Mouse (Mus musculus): Measurements from ENCODE around the gene Slc39a7.
A peak's percentile ranks its signal among the peaks of the same experiment; 100 is the strongest.
"Not testable (repeated sequence)": the region's sequence is repeated elsewhere in the genome, so short reads cannot be mapped to it uniquely, and the experiment has no call there.

The Slc39a7 gene

DNA sequence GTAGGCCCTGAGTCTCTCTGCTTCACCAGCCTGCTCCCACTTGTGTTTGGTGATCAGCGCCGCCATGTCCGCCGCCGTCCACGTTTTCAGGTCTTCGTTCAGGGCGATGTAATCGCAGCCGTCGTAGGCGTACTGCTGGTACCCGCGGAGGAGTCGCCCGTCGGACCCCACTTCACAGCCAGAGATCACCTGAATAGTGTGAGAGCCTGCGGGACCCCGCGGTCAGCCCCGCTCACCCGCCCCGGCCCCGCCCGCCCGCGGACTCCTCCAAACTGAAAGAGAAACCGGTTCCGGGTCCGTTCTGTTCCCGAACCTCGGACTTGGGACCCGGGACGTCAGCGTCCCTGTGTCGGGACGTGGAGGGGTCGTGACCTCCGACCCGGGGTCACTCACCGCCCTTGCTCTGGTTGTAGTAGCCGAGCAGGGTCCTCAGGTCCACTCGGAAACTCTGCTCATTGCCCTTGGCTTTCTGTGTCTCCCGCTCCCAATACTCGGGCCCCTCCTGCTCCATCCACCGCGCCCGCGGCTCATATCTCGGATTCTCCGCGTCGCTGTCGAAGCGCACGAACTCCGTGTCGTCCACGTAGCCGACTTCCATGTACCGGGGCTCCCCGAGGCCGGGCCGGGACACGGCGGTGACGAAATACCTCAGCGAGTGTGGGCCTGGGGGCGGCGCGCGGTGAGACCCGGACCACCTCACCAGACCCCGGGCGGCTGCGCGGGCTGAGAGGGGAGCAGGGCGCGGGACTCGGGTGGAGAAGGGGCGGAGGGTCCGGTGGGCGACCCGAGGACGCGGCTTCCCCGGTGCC, 31.9 kb downstream of the Slc39a7 start:
- DNase-seq = peak; percentile 51 to 75

DNA sequence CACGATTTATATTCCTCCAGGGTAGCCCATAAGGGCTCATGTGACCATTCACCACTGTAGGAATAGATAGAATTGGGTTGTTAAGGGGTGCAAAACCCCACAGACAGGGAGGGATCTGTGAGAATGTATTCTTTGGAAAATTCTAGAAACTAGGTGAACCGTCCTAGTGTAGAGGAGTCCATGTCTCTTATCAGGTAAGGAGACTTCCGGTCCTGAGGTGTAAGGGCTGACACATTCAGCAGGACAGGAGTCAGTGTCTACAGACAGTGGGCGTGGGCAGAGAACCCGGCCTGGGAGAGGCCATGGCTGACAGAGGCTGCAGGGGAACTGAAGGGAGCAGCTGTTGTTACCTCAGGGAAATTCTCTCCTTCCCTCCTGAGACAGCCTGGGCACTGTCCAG, 32.8 kb downstream of the Slc39a7 start:
- DNase-seq = not testable (repeated sequence)

DNA sequence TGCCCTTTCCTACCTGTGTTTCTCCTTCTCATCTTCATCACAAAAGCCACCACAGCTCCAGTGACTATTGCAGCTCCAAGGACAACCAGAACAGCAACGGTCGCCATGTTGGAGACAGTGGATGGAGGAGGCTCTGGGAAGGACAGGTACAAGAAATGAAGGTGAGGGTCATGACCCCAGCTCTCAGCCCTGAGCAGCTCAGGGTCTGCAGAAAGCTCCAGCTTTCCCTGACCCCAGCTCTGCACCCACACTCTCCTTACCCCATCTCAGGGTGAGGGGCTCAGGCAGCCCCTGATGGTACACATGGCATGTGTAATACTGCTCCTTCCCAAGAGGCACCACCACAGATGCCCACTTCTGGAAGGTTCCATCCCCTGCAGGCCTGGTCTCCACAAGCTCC, 34.5 kb downstream of the Slc39a7 start:
- not testable (repeated sequence) for DNase-seq

DNA sequence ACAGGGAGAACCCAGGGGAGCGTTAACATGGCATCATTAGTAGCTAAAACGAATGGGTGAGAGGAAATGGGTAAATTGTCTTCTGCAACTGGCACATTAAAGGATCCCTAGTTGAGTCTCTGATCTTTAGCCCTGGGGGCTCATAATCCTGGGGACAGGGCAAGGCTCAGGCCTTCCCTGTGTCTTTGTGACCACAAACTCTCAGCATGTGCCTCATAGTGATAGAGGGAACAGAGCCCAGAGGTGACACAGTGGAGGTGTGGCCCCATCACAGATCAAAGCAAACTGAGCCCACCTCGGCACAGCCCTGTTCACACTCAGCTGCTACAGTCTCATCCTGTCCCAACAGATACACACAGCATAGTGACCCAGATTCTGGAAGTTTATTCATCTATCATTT, 35.8 kb downstream of the Slc39a7 start:
- no peak for DNase-seq

DNA sequence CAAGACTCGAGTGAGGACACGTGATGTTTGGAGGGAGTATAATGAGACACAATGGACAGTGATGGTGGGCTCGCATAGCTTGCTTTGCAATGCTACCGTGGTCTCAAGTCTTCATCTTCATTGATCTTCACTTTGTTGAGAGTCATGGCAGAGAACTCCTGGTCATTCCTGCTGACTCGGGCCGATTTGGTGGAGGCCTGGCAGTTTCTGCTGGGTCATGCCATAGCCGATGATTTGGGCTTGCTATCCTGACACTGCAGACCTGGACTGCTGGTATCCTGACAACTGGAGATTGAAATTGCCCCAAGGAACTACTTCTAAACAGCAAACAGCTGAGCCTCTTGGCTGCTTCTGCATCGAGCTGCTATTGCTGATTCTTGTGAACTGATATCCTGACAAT, 36.5 kb downstream of the Slc39a7 start:
- no peak for DNase-seq

DNA sequence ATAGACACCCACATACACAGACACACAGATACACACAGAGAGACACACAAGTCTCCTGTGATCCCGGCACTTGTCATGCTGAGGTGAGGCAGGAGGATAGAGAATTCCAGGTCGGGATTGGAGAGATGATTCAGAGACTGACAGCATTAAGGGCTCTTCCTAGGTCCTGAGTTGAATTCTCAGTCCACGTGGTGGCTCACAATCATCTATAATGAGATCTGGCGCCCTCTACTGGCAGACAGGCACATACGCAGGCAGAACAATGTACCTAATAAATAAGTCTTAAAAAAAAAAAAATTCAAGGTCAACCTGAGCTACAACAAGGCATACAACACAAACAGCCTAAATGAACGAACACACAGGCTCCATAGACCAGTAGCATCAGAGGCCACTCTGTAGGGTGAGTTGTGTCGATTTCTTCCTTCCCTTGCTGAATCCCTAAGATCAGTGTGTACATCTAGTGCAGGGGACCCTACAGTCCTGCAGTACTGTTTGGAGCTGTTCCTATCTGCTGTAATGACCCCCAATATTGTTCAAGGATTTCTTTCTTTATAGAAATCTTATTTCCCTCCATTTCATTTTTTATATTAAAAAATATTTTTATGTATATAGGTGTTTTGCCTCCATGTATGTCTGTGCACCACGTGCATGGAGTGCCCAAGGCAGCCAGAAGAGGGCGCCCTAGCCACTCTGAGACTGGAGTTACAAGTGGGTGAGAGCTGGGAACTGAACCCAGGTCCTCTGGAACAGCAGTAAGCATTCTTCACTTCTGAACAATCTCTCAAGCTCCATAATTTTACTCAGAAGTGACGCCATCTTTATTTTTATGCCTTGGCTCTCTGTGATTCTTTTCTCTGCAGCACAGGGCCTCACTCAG, 39.5 kb downstream of the Slc39a7 start:
- DNase-seq = peak; percentile 69 to 82

DNA sequence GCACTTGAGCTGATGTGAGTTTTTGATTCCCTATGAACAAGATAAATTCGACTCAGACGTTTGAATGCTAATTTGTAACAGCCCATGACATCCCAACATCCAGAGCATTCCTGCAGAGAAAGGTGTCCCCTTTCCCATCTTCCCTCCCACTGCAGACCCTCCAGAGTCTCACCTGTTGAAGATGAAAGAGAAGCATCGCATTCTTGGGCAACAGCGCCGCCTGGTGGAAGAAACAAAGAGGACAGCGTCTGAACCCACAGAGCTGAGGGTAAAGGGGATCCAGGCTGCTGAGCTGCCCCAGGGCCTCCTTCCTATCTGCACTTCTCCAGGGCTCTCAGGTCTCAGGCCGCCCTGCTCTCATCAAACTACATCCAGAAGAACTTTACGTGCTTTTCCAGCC, 49.3 kb downstream of the Slc39a7 start:
- peak; percentile 57 to 85 for DNase-seq

DNA sequence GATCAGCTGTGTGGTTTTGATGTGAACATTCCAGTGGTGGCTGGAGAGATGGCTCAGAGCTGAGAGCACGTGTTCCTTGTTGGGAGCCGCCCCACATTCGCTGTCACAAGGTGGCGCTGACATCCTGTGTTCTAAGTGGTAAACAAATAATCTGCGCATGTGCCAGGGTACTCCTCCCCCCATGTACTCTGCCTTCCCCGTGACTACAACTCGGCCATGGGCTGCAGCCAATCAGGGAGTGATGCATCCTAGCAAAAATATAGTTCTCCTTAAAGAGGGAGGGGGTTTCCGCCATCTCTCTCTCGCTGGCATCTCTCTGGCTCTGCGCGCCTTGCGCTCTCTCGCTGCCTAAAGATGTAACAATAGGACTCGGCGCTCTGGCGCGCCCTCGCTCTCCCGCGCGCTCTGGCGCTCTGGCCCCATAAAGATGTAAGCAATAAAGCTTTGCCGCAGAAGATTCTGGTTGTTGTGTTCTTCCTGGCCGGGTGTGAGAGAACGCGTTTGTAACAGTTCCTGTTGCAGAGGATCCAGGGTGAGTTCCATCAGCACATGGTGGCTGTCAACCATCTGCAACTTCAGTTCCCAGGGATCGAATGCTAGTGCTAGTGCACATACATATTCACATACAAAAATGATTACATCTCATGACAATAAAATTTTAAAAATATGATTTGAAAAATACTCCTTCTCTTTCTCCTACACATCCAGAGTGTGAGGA, 50.1 kb downstream of the Slc39a7 start:
- DNase-seq = peak; percentile 93 to 96

DNA sequence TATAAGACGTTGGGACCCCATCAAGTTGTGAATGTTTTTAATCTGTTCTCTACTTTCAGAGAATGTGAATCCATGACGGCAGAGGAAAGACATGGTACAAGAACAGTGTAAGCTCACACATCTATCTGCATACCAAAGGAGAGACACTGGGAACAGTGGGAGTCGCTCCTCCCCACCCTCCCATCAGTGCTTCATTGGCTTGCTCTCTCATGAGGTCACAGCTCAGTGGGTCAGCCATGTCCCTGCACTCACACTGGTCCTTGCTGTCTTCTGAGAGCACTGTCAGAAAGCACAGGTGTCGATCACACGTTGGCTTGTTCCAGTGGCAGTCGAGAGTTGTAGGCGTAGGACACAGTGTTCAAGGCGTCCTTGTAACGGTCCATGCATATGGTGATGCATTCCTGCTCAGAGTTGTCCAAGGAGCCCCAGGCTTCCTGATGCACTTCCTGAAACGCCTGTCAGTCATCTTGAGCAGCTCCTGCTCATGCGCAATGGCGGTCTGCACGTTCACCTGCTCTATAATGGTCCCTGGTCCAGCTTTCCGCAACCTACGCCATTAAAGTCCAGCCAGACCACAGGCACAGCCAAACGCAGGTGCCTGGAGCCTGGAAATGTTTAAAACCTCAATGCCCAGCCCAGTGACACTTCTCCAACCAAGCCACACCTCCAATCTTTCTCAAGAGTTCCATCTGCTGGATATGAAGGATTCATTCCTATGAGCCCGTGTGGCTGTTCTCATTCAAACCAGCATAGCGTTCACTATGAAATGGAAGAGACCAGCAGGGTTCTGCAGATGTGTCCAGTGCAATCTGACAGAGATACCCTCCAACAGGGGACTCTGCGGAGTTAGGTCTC, 51.1 kb downstream of the Slc39a7 start:
- no peak for DNase-seq

DNA sequence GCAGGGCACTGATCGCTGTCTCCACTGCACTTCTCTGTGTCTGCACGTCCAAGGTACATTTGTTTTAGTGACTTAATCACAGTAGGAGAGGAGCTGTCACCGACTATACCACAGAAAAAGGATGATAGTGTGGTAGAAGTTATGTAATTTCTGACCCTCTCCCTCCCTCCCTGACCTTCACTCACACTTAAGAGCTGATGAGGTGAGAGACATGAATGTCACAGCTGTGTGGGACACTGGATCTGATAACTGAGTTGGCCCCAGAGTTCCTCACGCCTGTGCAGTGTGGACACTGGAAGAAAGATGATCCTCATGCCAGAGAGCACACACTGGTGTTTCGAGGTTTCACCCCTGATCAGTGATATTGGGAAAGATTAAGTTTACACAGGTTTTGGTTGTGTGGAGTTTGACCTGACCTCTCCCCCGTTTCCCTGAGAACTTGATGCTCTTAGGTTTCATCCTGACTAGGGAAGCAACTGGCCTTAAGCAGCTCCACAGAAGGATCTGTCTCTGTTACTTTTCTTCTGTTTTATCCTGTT, 51.9 kb downstream of the Slc39a7 start:
- DNase-seq = no peak

DNA sequence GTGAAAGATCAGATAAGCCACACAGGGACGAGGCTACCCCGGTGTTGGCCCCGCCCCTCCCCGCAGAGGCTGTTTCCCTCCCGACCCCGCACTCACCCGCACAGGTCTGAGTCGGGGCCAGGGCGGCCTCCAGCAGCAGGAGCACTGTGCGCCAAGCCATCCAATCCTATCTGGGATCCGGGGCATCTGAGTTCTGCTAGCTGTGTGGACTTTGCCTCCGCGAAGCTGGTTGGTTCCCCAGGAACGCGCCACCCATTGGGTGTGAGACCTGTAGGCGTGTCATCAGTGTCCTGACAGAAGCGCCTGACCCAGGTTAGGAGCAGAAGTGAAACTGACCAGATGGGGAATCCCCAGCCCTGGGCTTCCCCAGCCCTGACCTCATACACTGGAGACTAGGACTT, 52.9 kb downstream of the Slc39a7 start:
- DNase-seq = peak; percentile 91 to 96
